Mouse (Mus musculus) heart, postnatal 0 days (tissue): ENCODE data around the gene Glo1. TPM values are rescaled to one million over a fixed set of nuclear protein-coding genes. Genes with fewer than 3 reads are reported as not detected.

Experiments used
- ATAC-seq: fragments of 200-750 bp; cut with Nextera tagmentation; 2 replicates; pipeline ENCODE4 v1.8.0; 2017; ENCODE audit warnings: low read depth, moderate number of reproducible peaks, moderate library complexity; ENCODE audit not compliant: insufficient read depth
- DNase-seq: peaks from one replicate; pipeline ENCODE4 v3.0.0-alpha.2; 2016; ENCODE audit warnings: low spot score
- H3K27ac ChIP-seq: fragments of 300-500 bp; sonication (generic); 2 replicates; pipeline ENCODE4 v1.5.1; 2014; ENCODE audit warnings: low read depth, mild to moderate bottlenecking
- H3K27me3 ChIP-seq: fragments of 300-500 bp; sonication (generic); 2 replicates; pipeline ENCODE4 v1.6.1; 2014; ENCODE audit warnings: low read length, mixed read lengths; ENCODE audit not compliant: control insufficient read depth, insufficient read depth
- H3K36me3 ChIP-seq: fragments of 300-500 bp; sonication (generic); replicated peaks from 2 replicates; pipeline ENCODE4 v1.6.1; 2014; ENCODE audit warnings: low read length, mixed read lengths; ENCODE audit not compliant: control insufficient read depth, insufficient read depth
- H3K4me1 ChIP-seq: fragments of 300-500 bp; sonication (generic); 2 replicates; pipeline ENCODE4 v1.6.1; 2014; ENCODE audit warnings: antibody characterized with exemption; ENCODE audit not compliant: control insufficient read depth, insufficient read depth
- H3K4me2 ChIP-seq: fragments of 300-500 bp; sonication (generic); 2 replicates; pipeline ENCODE4 v1.6.1; 2014; ENCODE audit warnings: low read depth, mild to moderate bottlenecking, low read length, moderate library complexity
- H3K4me3 ChIP-seq: fragments of 300-500 bp; sonication (generic); 2 replicates; pipeline ENCODE4 v1.5.1; 2014; ENCODE audit warnings: low read depth, low read length
- H3K9ac ChIP-seq: fragments of 300-500 bp; sonication (generic); replicated peaks from 2 replicates; pipeline ENCODE4 v1.6.1; 2014; ENCODE audit warnings: low read depth, low read length, mixed read lengths
- H3K9me3 ChIP-seq: fragments of 300-500 bp; sonication (generic); replicated peaks from 2 replicates; pipeline ENCODE4 v1.6.1; 2016; ENCODE audit warnings: low read length; ENCODE audit not compliant: control insufficient read depth
- CTCF ChIP-seq: IDR thresholded peaks from 2 replicates; pipeline ENCODE4 v1.5.1; 2016; ENCODE audit warnings: antibody characterized with exemption, control low read depth, low read depth
- EP300 ChIP-seq: IDR thresholded peaks from 2 replicates; pipeline ENCODE4 v1.6.1; 2016; ENCODE audit warnings: antibody characterized with exemption, low read depth
- WGBS: fragments of 180-500 bp; shearing (Covaris S2); extraction: QIAGEN DNeasy Blood & Tissue Kit; methylation state at CpG from one replicate; pipeline ENCODE4 v1.1.7; 2014; 5-methylcytosine and 5-hydroxymethylcytosine counted together
- polyA plus RNA-seq: library from polyadenylated mRNA; unstranded; fragments of >200 nt; fragmentation: Nextera tagmentation; extraction: Ambion mirVana; gene quantifications from 2 replicates; pipeline ENCODE4 v1.2.1, GENCODE M21; 2015
- total RNA-seq: library from RNA; depleted of rRNA; stranded (reverse); fragments of >200 nt; gene quantifications from 2 replicates; pipeline ENCODE4 v1.2.3, GENCODE M21; 2014; ENCODE audit warnings: low replicate concordance

Glo1 gene
- total and polyA plus RNA-seq, 2 experiments from 2014 or later = 143 to 184 TPM

DNA sequence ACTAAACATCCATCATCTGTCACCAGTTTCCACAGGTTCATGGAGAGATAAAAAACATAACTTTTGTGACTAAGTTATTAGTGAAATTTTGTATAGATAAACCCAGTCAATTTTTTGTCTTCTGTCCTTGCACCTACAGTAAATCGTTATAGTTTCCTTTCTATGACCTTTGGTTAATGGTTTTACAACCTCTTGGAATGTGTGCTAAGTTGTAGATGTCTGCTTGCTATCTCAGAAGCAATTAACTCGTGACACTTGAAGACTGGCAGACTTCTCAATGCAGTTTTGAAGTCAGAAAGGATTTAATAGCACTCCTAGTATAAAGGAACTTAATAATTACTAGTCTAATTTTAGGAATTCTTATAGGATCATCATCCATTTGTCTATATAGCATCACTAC is 6.1 kb downstream of the Glo1 start:
- Histone ChIP-seq H3K36me3 (no peaks in the 10 kb centered on the region), H3K27me3 (no peaks in the 10 kb centered on the region), H3K4me3 (no peak overlapping the region), H3K27ac (no peak overlapping the region), H3K4me2 (no peak overlapping the region), H3K9me3 (no peaks in the 10 kb centered on the region), H3K4me1 (no peaks in the 10 kb centered on the region), H3K9ac (no peak overlapping the region)
- TF ChIP-seq CTCF (no peak), EP300 (no peak)
- WGBS = 46% methylated on average over 2 of the region's 2 CpGs
- ATAC-seq (no peak), DNase-seq (no peak)

DNA sequence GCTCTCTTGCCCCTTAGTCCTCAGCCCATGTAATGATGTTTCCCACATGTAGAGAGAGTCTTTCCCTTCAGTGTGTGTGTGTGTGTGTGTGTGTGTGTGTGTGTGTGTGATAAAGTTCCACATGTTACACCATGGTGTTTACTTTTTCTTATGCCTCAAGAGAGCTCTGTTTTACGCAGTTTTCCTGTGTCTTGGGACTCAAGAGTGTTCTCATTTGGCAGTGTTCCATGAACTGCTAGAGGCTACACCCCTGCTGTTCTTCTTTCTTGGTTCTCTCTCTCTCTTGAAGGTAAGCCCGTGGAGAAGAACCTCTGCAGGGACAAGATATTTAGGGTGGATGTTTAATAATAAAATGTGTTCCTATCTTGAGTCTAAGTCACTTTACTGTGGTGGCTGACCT is 7.5 kb downstream of the Glo1 start:
- DNase-seq (no peak), ATAC-seq (no peak)
- Histone ChIP-seq H3K9ac (no peak overlapping the region), H3K4me3 (no peak overlapping the region), H3K27me3 (no peaks in the 10 kb centered on the region), H3K36me3 (no peaks in the 10 kb centered on the region), H3K9me3 (no peaks in the 10 kb centered on the region), H3K4me2 (no peak overlapping the region), H3K27ac (no peak overlapping the region), H3K4me1 (no peaks in the 10 kb centered on the region)
- no peak for TF ChIP-seq EP300
- TF ChIP-seq CTCF = no peak
- WGBS = 40% methylated on average over 2 of the region's 2 CpGs

DNA sequence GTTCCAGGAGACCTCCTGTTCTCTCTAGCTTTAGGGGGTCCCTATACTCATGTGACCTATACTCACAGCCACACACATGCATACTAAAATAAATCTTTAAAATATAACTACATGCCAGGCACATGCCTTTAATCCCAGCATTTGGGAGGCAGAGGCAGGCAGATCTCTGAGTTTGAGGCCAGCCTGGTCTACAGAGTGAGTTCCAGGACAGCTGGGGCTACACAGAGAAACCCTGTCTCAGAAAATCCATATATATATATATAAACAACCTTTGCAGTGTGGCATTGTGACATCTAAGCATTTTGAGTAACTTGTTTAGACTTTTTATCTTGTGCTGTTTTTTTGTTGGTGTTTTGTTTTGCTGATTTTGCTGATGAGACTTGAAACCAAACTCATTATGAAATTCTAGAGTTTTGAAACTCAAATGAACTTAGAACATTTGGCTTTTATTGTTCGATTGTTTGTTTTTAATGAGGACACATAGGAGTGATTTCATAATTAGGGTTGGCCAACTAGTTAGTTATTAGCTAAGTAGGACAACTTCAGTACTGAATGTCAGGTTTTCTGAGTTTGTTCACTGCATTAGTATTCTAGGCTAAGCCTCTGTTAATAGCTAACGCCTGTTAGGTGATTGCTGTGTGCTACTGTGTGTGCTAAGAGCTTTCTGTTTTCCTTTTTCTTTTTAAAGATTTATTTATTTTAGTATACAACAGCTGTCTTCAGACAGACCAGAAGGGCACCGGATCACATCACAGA is 8.4 kb downstream of the Glo1 start:
- Histone ChIP-seq H3K36me3 (no peaks in the 10 kb centered on the region), H3K4me2 (no peak overlapping the region), H3K4me3 (no peak overlapping the region), H3K9me3 (no peaks in the 10 kb centered on the region), H3K27ac (no peak overlapping the region), H3K4me1 (no peaks in the 10 kb centered on the region), H3K9ac (no peak overlapping the region), H3K27me3 (no peaks in the 10 kb centered on the region)
- DNase-seq = no peak
- no peak for TF ChIP-seq CTCF
- TF ChIP-seq EP300 = no peak
- no peak for ATAC-seq
- WGBS = 84% methylated on average over 3 of the region's 3 CpGs

DNA sequence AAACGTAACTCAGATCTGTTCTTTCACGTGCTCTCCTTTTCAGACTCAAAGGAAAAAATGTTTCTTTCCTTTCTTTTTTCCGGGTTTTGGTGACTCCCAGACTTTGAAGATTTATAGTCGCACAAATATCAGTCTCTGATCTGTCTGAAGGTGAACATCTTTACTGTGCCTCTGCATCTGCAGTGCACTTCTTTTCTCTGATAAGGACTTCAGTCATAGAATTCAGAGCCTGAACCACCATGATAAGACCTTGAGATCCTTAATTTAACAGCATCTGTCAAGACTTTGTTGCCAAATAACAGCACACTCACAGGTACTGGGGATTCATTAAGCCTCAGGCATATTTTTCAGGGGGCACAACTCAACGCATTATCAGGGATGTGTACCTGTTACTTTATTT is 10.5 kb downstream of the Glo1 start:
- WGBS = 85% methylated on average over 5 of the region's 5 CpGs
- no peak for DNase-seq

DNA sequence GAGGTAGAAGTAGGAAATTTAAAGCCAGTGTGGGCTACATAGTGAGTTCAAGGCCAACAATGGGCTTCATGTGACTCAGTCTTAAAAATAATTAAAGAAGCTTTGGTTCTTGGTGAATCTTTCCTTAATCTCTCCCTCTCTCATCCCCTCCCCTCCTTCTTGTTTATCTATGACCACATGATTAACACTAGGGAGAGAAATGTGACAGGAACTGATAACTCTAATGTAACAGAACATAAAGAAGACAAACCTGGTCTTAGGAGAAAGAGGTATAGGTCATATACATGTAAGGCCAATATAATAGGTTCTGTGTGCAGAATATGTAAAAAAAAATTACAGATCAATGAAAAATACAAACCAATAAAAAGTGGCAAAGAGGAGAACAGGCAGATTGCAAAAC is 13.3 kb downstream of the Glo1 start:
- ATAC-seq (no peak), DNase-seq (no peak)
- peaks cover 24% of the 10 kb centered on the region for H3K4me1 ChIP-seq
- H3K4me3 ChIP-seq = no peak overlapping the region
- H3K4me2 ChIP-seq = no peak overlapping the region
- no peak overlapping the region for H3K27ac ChIP-seq
- H3K9me3 ChIP-seq = no peaks in the 10 kb centered on the region
- TF ChIP-seq EP300 = no peak
- no peak for TF ChIP-seq CTCF
- no peaks in the 10 kb centered on the region for H3K36me3 ChIP-seq
- H3K9ac ChIP-seq = no peak overlapping the region
- no peaks in the 10 kb centered on the region for H3K27me3 ChIP-seq

More for the DNA sequence above, 10.5 kb downstream of the Glo1 start:
- Histone ChIP-seq H3K36me3 (no peaks in the 10 kb centered on the region), H3K4me2 (no peak overlapping the region), H3K9me3 (no peaks in the 10 kb centered on the region), H3K27ac (no peak overlapping the region), H3K4me3 (no peak overlapping the region), H3K27me3 (no peaks in the 10 kb centered on the region), H3K4me1 (peaks cover 5% of the 10 kb centered on the region), H3K9ac (no peak overlapping the region)
- ATAC-seq = no peak
- no peak for TF ChIP-seq CTCF
- TF ChIP-seq EP300 = no peak
